Mouse (Mus musculus) cerebellum, postnatal 25 days (tissue): ENCODE results near the gene Nos2.
"Not testable (repeated sequence)": the region's sequence is repeated elsewhere in the genome, so short reads cannot be mapped to it uniquely, and the experiment has no call there.

Experiments used
- DNase-seq, 2 experiments: peaks; one replicate each; pipeline ENCODE4 v3.0.0; 2021; ENCODE audit warnings: mixed read lengths in 2 of 2

Gene Nos2

GRCm38 (mm10) chr11:78990875-78991543 lies 70.4 kb downstream of the Nos2 start:
- DNase-seq: not testable (repeated sequence)

GRCm38 (mm10) chr11:78999118-78999517 lies 78.5 kb downstream of the Nos2 start:
- no peak for DNase-seq

- DNase-seq: no peak
Observed at GRCm38 (mm10) chr11:79001871-79002270, 81.3 kb downstream of the Nos2 start.

DNA sequence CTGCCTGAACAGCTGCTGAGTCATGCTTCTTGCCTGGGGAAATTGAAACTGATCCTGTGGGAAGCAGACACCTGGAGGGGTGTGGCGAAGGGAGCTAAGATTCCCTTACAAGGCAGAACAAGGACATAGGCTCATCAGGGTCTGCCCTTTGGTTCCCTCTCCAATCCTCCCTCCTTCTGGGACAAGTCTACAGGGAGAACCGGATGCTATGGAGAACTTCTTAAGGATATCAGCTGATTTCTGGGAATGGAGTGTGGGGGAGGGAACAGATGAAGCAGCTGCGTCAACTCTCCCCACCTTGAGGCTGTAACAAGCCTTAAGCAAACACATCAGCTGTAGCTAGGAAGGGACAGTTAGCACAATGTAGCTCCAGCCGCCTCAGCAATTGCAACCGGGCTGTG lies 82.0 kb downstream of the Nos2 start:
- no peak for DNase-seq

GRCm38 (mm10) chr11:79003053-79003768 lies 82.6 kb downstream of the Nos2 start:
- DNase-seq: no peak

- DNase-seq: no peak
Observed at GRCm38 (mm10) chr11:79003769-79004638, 83.4 kb downstream of the Nos2 start.

GRCm38 (mm10) chr11:79005578-79006394 lies 85.2 kb downstream of the Nos2 start:
- DNase-seq: no peak

GRCm38 (mm10) chr11:79006417-79006816 lies 85.8 kb downstream of the Nos2 start:
- no peak for DNase-seq

DNA sequence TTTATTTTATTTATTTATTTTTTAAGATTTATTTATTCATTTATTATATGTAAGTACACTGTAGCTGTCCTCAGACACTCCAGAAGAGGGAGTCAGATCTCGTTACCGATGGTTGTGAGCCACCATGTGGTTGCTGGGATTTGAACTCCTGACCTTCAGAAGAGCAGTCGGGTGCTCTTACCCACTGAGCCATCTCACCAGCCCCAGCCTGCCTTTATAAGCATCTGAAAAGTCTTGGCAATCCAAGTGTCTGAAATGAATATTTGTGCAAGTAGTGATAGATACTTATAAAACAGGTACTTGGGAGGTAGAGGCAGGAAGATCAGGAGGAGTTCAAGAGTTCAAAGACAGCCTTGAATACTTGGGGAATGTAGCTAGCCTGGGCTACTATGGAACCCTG lies 86.8 kb downstream of the Nos2 start:
- not testable (repeated sequence) for DNase-seq

- DNase-seq: no peak
Observed at GRCm38 (mm10) chr11:79008007-79008775, 87.6 kb downstream of the Nos2 start.

DNA sequence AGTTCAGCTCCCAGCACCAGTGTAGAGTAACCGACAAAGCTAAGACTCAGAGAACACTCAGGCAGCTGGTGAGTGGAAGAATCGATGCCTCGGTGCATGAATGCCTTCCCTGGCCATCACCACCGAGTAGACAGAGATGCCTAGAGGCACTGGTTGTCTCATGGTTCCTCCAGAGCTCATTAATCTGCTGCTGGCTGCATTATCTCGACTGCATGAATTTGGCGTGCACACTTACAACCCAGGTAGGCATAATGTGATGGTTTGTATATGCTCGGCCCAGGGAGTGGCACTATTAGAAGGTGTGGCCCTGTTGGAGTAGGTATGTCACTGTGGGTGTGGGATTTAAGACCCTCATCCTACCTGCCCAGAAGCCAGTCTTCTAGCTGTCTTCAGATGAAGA lies 88.3 kb downstream of the Nos2 start:
- no peak for DNase-seq
